Mouse (Mus musculus) embryonic facial prominence, embryonic 15.5 days (tissue): ENCODE data around the gene Cavin1. TPM values are rescaled to one million over a fixed set of nuclear protein-coding genes. Genes with fewer than 3 reads are reported as not detected.

Source experiments
- ATAC-seq: fragments of 200-750 bp; cut with Nextera tagmentation; 2 replicates; pipeline ENCODE4 v1.8.0; 2017; ENCODE audit warnings: low read depth, moderate TSS enrichment; ENCODE audit not compliant: insufficient number of reproducible peaks, low FRiP score, low TSS enrichment
- H3K27ac ChIP-seq: fragments of 300-500 bp; sonication (generic); replicated peaks from 2 replicates; pipeline ENCODE4 v1.5.1; 2015; ENCODE audit warnings: mild to moderate bottlenecking, inconsistent platforms
- H3K27me3 ChIP-seq: fragments of 300-500 bp; sonication (generic); 2 replicates; pipeline ENCODE4 v1.6.1; 2015; ENCODE audit warnings: inconsistent platforms
- H3K36me3 ChIP-seq: fragments of 300-500 bp; sonication (generic); 2 replicates; pipeline ENCODE4 v1.6.1; 2015; ENCODE audit warnings: mild to moderate bottlenecking, inconsistent platforms
- H3K4me1 ChIP-seq: fragments of 300-500 bp; sonication (generic); 2 replicates; pipeline ENCODE4 v1.6.1; 2015; ENCODE audit warnings: inconsistent platforms
- H3K4me2 ChIP-seq: fragments of 300-500 bp; sonication (generic); replicated peaks from 2 replicates; pipeline ENCODE4 v1.6.1; 2015; ENCODE audit warnings: mild to moderate bottlenecking, inconsistent platforms
- H3K4me3 ChIP-seq: fragments of 300-500 bp; sonication (generic); replicated peaks from 2 replicates; pipeline ENCODE4 v1.5.1; 2015; ENCODE audit warnings: mild to moderate bottlenecking, inconsistent platforms
- H3K9ac ChIP-seq: fragments of 300-500 bp; sonication (generic); 2 replicates; pipeline ENCODE4 v1.6.1; 2015; ENCODE audit warnings: inconsistent platforms
- H3K9me3 ChIP-seq: fragments of 300-500 bp; sonication (generic); replicated peaks from 2 replicates; pipeline ENCODE4 v1.6.1; 2016; ENCODE audit warnings: inconsistent platforms
- WGBS: fragments of 180-500 bp; shearing (Covaris S2); methylation state at CpG from one replicate; pipeline ENCODE4 v1.1.7; 2015; 5-methylcytosine and 5-hydroxymethylcytosine counted together
- polyA plus RNA-seq: library from polyadenylated mRNA; unstranded; fragments of >200 nt; fragmentation: Nextera tagmentation; extraction: Ambion mirVana; gene quantifications from 2 replicates; pipeline ENCODE4 v1.2.1, GENCODE M21; 2015

Gene Cavin1
- polyA plus RNA-seq, 1 experiment from 2014 or later, result 330 TPM

DNA sequence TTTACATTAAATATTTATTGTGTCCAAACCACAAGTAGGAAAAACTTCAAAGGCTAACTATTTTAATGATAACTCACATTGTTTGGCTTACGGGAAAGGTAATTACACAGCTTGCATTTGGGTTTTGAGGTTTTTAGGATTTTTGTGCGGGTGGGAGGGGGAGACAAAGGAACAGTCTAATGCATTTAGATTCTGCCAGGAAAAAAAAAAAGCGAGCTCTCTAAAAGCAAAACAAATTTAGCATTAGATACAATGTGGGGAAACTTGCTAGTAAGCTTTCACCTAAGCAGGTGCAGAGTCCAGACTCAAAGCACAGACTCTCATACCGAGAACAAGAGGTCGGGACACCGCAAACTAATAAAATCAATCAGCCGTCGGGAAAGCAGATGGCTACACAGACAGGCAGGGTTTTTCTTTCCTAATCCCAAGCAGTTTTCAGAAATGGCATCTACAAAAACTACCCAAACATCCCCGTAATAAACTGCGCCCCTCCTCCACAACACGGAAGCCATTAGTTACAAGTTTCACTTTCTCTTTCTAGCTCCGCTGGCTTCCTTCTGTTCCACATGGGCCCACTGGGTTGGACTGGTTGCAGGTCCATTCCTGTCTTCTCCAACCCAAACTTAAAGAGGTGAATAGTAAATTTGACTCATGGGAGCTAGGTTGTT lies 39.3 kb downstream of the Cavin1 start:
- Histone ChIP-seq H3K27me3 (no peaks in the 10 kb centered on the region), H3K4me2 (peak overlapping the region; percentile 27), H3K4me3 (peak overlapping the region; percentile 22), H3K36me3 (no peaks in the 10 kb centered on the region), H3K27ac (peak overlapping the region; percentile 36; the same call in 1 of the 2 replicates), H3K9me3 (no peaks in the 10 kb centered on the region), H3K4me1 (peaks cover 18% of the 10 kb centered on the region), H3K9ac (no peak overlapping the region)
- WGBS, result 50% methylated on average over 12 of the region's 12 CpGs
- no peak for ATAC-seq

DNA sequence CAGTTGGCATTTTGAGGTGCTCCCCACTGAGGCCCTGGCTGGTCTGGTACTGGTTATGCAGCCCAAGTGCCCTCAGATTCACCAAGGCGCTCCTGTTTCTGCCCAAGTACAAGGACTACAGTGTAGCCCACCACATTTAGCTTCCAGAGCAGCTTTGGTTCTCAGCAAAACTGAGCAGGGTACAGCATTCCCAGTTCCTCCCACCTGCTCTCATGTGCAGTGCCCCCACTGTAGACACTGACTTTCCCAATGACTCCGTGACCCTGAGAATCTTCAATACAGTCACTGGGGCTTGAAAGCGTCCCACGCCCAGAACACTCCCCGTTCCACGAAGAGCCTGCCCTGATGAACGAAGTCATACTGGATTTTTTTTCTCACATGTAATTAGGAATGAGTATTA lies 40.1 kb downstream of the Cavin1 start:
- H3K4me1 ChIP-seq, result peaks cover 11% of the 10 kb centered on the region
- 58% methylated on average over 7 of the region's 7 CpGs for WGBS
- no peak overlapping the region for H3K4me3 ChIP-seq
- no peaks in the 10 kb centered on the region for H3K36me3 ChIP-seq
- H3K4me2 ChIP-seq, result no peak overlapping the region
- no peak for ATAC-seq
- H3K9ac ChIP-seq, result no peak overlapping the region
- H3K27ac ChIP-seq, result no peak overlapping the region
- no peaks in the 10 kb centered on the region for H3K9me3 ChIP-seq
- H3K27me3 ChIP-seq, result no peaks in the 10 kb centered on the region

DNA sequence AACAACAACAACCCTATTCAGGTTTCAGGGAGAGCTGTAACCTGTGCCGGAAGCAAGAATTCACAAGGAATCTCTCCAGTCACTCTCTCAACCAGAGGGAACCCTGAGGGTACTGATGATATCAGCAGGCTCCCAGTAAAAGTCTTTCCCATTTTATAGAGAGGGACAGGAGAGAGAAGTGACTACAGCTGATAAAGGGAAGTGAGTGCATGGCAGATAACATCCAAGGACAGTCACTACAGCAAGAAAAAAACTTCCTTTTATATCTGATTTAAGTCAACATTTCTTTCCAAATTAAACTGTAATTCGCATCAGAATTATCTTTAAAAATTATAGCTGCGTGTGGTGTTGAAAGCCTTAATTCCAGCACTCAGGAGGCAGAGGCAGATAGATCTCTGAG lies 43.3 kb downstream of the Cavin1 start:
- H3K4me3 ChIP-seq, result no peak overlapping the region
- no peak overlapping the region for H3K27ac ChIP-seq
- no peak overlapping the region for H3K4me2 ChIP-seq
- no peaks in the 10 kb centered on the region for H3K9me3 ChIP-seq
- 77% methylated on average over 3 of the region's 3 CpGs for WGBS
- no peak overlapping the region for H3K9ac ChIP-seq
- no peak for ATAC-seq
- H3K4me1 ChIP-seq, result peaks cover 6% of the 10 kb centered on the region
- peaks cover 3% of the 10 kb centered on the region; the same call in 1 of the 2 replicates for H3K36me3 ChIP-seq
- H3K27me3 ChIP-seq, result no peaks in the 10 kb centered on the region

DNA sequence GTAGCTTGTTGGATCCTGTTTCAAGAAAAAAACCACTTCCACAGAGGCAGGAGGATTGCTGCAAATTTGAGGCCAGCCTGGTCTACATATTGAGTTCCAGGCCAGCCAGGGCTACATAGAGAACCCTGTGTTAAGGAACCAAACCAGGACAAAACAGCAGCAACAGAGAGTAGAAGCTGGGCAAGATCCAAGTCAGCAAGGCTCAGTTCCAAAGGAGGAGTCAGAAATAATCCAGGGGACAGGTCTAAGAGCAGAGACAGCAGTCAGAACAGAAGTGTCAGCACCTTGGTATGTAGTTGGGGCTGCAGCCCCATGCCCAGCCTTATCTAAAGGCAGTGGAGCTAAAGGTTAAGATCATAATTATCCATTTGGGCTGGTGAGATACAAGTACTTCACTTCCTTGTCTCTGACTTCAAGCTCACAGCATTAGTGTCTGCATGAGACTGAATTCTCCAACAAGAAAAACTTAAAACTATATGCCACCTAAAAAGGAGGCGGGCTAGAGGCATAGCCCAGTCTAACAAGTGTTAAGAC lies 46.2 kb downstream of the Cavin1 start:
- WGBS, result 92% methylated on average over 1 of the region's 1 CpGs
- H3K36me3 ChIP-seq, result peaks cover 3% of the 10 kb centered on the region; the same call in 1 of the 2 replicates

DNA sequence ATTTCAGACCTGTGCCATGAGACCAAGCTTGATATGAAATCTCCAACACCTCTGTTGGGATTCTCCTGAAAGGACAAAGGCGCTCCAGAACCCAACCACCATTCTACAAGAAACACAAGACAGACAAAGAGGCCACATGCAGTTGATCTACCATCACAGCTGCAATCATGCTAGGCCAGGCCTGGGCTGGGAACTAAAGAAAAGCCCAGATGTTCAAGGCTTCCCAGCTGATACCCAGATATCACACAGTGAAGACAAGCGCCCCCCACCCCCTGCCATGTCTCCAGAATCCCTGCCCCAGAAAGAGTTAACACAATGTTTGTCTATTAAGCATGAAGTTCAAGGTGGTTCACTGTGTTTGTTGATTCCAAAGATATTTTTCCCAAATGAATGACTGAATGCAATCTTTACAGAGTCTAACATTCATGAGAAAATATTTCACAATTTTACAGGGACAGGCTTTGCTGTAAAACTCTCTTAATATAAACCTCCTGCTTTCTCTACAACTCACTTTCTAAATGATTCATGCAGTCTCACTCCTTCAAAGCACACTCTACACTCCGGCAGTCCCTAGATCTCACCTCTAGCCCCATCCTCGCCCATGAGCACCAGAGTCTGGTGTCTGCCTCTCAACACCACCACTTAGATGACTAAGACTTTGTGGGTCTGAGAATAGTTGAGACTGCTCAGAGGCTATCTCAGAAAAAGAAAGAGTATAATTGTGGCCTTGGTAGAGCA lies 49.6 kb downstream of the Cavin1 start:
- Histone ChIP-seq H3K9me3 (no peaks in the 10 kb centered on the region), H3K27me3 (no peaks in the 10 kb centered on the region), H3K36me3 (peaks cover 3% of the 10 kb centered on the region; the same call in 1 of the 2 replicates), H3K27ac (no peak overlapping the region), H3K4me3 (no peak overlapping the region), H3K4me2 (no peak overlapping the region), H3K9ac (no peak overlapping the region), H3K4me1 (no peaks in the 10 kb centered on the region)
- ATAC-seq, result no peak
- WGBS, result 85% methylated on average over 4 of the region's 4 CpGs

More for the DNA sequence above, 46.2 kb downstream of the Cavin1 start:
- no peak for ATAC-seq
- H3K4me2 ChIP-seq, result no peak overlapping the region
- H3K27ac ChIP-seq, result no peak overlapping the region
- no peak overlapping the region for H3K9ac ChIP-seq
- H3K4me1 ChIP-seq, result no peaks in the 10 kb centered on the region
- H3K4me3 ChIP-seq, result no peak overlapping the region
- no peaks in the 10 kb centered on the region for H3K27me3 ChIP-seq
- H3K9me3 ChIP-seq, result no peaks in the 10 kb centered on the region

DNA sequence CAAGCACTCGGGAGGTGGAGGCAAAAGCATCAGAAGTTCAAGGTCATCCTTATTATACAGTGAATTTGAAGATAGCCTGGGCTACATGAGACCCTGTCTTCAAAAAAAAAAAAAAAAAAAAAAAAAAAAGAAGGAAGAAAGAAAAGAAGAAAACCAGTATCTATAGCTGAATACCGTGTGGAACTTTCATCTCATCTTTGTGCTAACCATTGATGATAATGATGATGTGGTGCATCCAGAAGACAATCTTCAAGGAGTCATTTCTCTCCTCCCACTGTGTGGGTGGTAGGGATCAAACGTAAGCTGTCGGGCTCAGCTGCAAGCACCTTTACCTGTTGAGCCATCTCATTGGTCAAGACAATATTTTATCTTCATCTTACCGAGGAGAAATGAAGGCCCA lies 52.7 kb downstream of the Cavin1 start:
- no peak overlapping the region for H3K9ac ChIP-seq
- H3K27ac ChIP-seq, result no peak overlapping the region
- no peaks in the 10 kb centered on the region for H3K9me3 ChIP-seq
- no peaks in the 10 kb centered on the region for H3K27me3 ChIP-seq
- H3K4me1 ChIP-seq, result no peaks in the 10 kb centered on the region
- no peak overlapping the region for H3K4me3 ChIP-seq
- 87% methylated on average over 5 of the region's 5 CpGs for WGBS
- H3K36me3 ChIP-seq, result peaks cover 5% of the 10 kb centered on the region; the same call in 1 of the 2 replicates
- no peak overlapping the region for H3K4me2 ChIP-seq
- no peak for ATAC-seq

DNA sequence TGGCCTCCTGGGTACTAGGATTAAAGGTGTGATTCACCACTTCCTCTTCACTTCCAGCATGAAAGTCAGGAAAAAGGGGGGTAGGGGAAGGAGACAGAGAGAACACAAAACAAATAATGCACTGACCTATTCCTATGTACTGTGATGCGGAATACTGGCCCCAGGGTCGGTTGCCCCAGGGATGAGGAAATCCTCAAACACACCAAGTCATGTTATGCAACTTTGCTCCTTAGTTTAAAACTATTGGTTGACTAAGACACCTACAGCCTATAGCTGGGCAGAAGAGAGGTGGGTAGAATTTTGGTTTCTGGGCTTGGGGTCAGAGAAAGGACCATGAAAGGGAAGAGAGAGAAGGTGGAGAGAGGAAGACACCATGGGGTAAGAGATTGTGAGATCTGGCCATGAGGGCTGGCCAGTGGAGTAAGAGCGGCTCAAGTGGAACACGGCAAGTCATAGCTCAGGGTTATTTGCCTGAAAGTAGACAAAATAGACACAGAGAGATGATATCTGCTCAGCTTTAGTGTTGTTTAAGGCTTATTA lies 54.2 kb downstream of the Cavin1 start:
- WGBS, result 92% methylated on average over 4 of the region's 4 CpGs
- ATAC-seq, result no peak
- no peaks in the 10 kb centered on the region for H3K27me3 ChIP-seq
- no peak overlapping the region for H3K4me2 ChIP-seq
- H3K9ac ChIP-seq, result no peak overlapping the region
- H3K4me3 ChIP-seq, result no peak overlapping the region
- no peak overlapping the region for H3K27ac ChIP-seq
- no peaks in the 10 kb centered on the region for H3K9me3 ChIP-seq
- no peaks in the 10 kb centered on the region for H3K4me1 ChIP-seq
- peaks cover 5% of the 10 kb centered on the region; the same call in 1 of the 2 replicates for H3K36me3 ChIP-seq

DNA sequence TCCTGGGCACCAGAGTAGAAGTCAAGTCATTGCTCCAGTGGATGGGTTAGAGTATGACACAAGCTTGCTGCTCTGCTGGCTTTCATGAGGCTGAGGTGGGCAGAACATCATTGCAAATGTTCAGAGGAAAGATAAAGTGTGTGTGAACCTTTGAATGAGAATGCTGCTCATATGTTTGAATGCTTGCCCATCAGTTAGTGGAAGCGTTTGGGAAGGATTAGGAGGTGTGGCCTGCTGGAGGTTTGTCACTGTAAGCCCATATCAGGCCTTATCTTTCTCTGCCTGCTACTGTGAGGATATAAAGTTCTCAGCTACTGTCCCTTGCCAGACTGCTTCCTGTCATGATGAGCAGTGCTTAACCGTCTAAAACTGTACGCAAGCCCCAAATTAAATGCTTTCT lies 55.6 kb downstream of the Cavin1 start:
- H3K9me3 ChIP-seq, result no peaks in the 10 kb centered on the region
- H3K4me1 ChIP-seq, result no peaks in the 10 kb centered on the region
- no peak overlapping the region for H3K27ac ChIP-seq
- WGBS, result 91% methylated on average over 3 of the region's 3 CpGs
- H3K27me3 ChIP-seq, result no peaks in the 10 kb centered on the region
- H3K9ac ChIP-seq, result no peak overlapping the region
- H3K36me3 ChIP-seq, result peaks cover 5% of the 10 kb centered on the region; the same call in 1 of the 2 replicates
- no peak overlapping the region for H3K4me2 ChIP-seq
- ATAC-seq, result no peak
- H3K4me3 ChIP-seq, result no peak overlapping the region

DNA sequence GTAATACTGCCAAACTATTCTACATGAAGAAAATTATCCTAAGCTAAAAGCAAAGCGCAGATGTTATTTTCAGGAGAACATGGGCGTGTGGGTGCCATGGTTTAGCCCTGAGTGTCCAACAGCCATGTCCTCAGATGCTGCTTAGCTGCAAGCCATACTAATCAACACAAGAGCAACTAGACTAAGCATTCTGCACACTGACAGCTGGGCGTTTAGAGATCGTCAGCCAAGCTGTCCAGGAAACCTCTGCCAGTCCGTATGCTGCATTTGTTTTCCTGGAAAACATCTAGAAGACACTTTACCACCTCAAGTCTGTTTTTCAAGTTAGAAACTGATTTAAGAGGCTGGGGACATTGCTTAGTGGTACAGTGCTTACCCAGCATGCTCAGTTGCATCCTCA lies 56.3 kb downstream of the Cavin1 start:
- H3K4me1 ChIP-seq, result no peaks in the 10 kb centered on the region
- no peaks in the 10 kb centered on the region for H3K27me3 ChIP-seq
- H3K4me3 ChIP-seq, result no peak overlapping the region
- H3K36me3 ChIP-seq, result peaks cover 5% of the 10 kb centered on the region; the same call in 1 of the 2 replicates
- WGBS, result 72% methylated on average over 5 of the region's 5 CpGs
- no peak for ATAC-seq
- H3K9me3 ChIP-seq, result no peaks in the 10 kb centered on the region
- H3K9ac ChIP-seq, result no peak overlapping the region
- no peak overlapping the region for H3K27ac ChIP-seq
- no peak overlapping the region for H3K4me2 ChIP-seq

DNA sequence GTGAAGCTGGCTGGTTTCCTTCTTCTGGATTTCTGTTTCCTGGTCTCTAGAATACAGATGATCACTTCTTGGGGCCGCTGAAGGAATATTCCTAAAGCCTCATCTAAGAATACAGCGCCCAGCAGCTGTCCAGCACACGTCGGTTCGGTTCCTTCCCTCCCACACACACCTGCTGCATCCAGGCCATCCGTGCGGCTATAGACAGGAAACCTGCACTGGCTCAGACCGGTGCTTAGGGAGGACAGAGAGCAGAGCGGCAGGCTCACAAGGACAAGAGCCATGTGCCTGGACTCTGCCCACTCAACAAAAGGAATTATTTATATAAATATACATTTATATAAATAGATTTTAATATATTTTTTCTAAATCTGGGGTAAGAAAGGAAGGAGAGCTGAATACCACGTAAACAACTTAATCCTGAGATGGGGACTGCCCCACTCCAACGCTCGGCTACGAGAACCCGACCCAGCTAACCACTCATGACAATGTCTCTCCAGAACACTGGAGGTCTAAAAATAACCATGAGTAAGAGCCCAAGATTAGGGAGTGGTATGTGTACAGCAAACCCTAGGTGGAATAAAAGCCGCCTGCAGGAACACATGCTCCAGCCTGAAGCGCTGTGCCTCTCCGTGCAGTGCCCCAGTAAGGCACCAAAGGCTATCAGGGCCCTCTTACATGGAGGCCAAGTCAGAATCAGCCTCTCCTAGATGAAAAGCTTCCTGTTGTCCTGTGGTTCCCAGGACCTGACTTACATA lies 58.1 kb downstream of the Cavin1 start:
- WGBS, result 81% methylated on average over 17 of the region's 17 CpGs
- peaks cover 19% of the 10 kb centered on the region for H3K36me3 ChIP-seq
- H3K4me1 ChIP-seq, result no peaks in the 10 kb centered on the region
- H3K27me3 ChIP-seq, result no peaks in the 10 kb centered on the region
- no peaks in the 10 kb centered on the region for H3K9me3 ChIP-seq
- no peak overlapping the region for H3K4me3 ChIP-seq
- no peak; the same call in 1 of the 2 replicates for ATAC-seq
- H3K27ac ChIP-seq, result no peak overlapping the region
- no peak overlapping the region for H3K4me2 ChIP-seq
- H3K9ac ChIP-seq, result no peak overlapping the region

DNA sequence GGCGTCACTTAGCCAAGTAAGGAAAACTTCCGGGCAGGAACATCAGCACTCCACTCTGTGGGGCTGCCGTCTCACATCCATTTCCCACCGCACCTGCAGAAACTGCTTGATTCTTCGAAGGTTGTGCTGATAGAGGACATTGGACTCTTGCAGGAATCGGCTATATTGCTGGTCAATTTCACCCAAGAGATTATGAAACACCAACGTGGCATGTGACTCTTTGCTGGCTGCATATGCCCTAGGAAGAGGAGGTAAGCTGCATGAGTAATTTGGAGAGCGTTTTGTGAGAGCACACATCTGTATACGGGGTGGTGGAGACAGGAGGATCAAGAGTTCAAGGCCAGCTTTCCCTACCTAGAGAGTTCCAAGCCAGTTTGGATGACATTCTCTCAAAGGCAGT lies 62.1 kb downstream of the Cavin1 start:
- peaks cover 39% of the 10 kb centered on the region for H3K36me3 ChIP-seq

More for the DNA sequence above, 62.1 kb downstream of the Cavin1 start:
- Histone ChIP-seq H3K4me1 (0 out of 2 replicates have a peak, but pooled peaks cover 4% of the 10 kb centered on the region), H3K4me3 (no peak overlapping the region), H3K4me2 (no peak overlapping the region), H3K27ac (no peak overlapping the region), H3K9ac (no peak overlapping the region), H3K9me3 (no peaks in the 10 kb centered on the region), H3K27me3 (no peaks in the 10 kb centered on the region)
- WGBS, result 81% methylated on average over 9 of the region's 9 CpGs
- ATAC-seq, result no peak
